Mouse (Mus musculus) MEL (cell line): ENCODE measurements around the gene Cfap57. TPM values are rescaled to one million over a fixed set of nuclear protein-coding genes. Genes with fewer than 3 reads are reported as not detected.

Source experiments
- DNase-seq: peaks from one replicate; pipeline ENCODE4 v3.0.0; 2011; ENCODE audit warnings: low read depth, low spot score
- H3K27ac ChIP-seq: 2 replicates; pipeline ENCODE4 v1.5.1; 2012; ENCODE audit warnings: low read depth, mild to moderate bottlenecking, control low read depth, low read length, moderate library complexity; ENCODE audit not compliant: control insufficient read depth
- H3K27me3 ChIP-seq, 2 experiments: fragments of 150-350 bp in 1 of 2; sonication (generic) in 1 of 2; 2 replicates each; pipeline ENCODE4 v1.6.1; 2012; ENCODE audit warnings: low read length in 2 of 2, mild to moderate bottlenecking in 2 of 2, improper control_type of control experiment in 1 of 2, moderate library complexity in 1 of 2; ENCODE audit not compliant: insufficient read depth in 2 of 2, control insufficient read depth in 1 of 2
- H3K36me3 ChIP-seq, 2 experiments: 2 replicates each; pipeline ENCODE4 v1.6.1; 2012 to 2014; ENCODE audit warnings: low read length in 2 of 2, improper control_type of control experiment in 1 of 2, inconsistent platforms in 1 of 2, mild to moderate bottlenecking in 1 of 2; ENCODE audit not compliant: insufficient read depth in 2 of 2, control insufficient read depth in 1 of 2
- H3K4me1 ChIP-seq, 2 experiments: fragments of 150-350 bp in 1 of 2; sonication (generic) in 1 of 2; 2 replicates each; pipeline ENCODE4 v1.6.1; 2012; ENCODE audit warnings: low read length in 2 of 2, improper control_type of control experiment in 1 of 2, mild to moderate bottlenecking in 1 of 2; ENCODE audit not compliant: insufficient read depth in 2 of 2, control insufficient read depth in 1 of 2
- H3K4me3 ChIP-seq, 2 experiments: fragments of 150-350 bp in 1 of 2; sonication (generic) in 1 of 2; 2 replicates each; pipeline ENCODE4 v1.5.1; 2012; ENCODE audit warnings: low read depth in 2 of 2, low read length in 2 of 2, mild to moderate bottlenecking in 2 of 2, moderate library complexity in 2 of 2, control low read depth in 1 of 2, improper control_type of control experiment in 1 of 2; ENCODE audit not compliant: control insufficient read depth in 1 of 2, insufficient read depth in 1 of 2
- H3K79me2 ChIP-seq: 2 replicates; pipeline ENCODE4 v1.6.1; 2012; ENCODE audit warnings: mild to moderate bottlenecking, low read length, moderate library complexity; ENCODE audit not compliant: control insufficient read depth, poor library complexity, insufficient read depth
- H3K9ac ChIP-seq: 2 replicates; pipeline ENCODE4 v1.6.1; 2012; ENCODE audit warnings: low read depth, mild to moderate bottlenecking, control low read depth, low read length, moderate library complexity; ENCODE audit not compliant: control insufficient read depth, poor library complexity, severe bottlenecking
- H3K9me3 ChIP-seq: fragments of 150-350 bp; sonication (generic); replicated peaks from 2 replicates; pipeline ENCODE4 v1.6.1; 2012; ENCODE audit warnings: mild to moderate bottlenecking, low read length, improper control_type of control experiment, moderate library complexity; ENCODE audit not compliant: insufficient read depth
- BHLHE40 ChIP-seq: IDR thresholded peaks from 2 replicates; pipeline ENCODE4 v1.6.1; 2012; ENCODE audit warnings: low read depth, mild to moderate bottlenecking, inconsistent platforms, low read length, improper control_type of control experiment, borderline replicate concordance
- CHD2 ChIP-seq: IDR thresholded peaks from 2 replicates; pipeline ENCODE4 v1.6.1; 2011; ENCODE audit warnings: low read length, improper control_type of control experiment
- CTCF ChIP-seq, 3 experiments: IDR thresholded peaks in 2 of 3; conservative IDR thresholded peaks in 1 of 3; 2 replicates each; pipeline ENCODE4 v1.5.1; 2011 to 2012; ENCODE audit warnings: low read length in 3 of 3, low read depth in 2 of 3, mild to moderate bottlenecking in 2 of 3, improper control_type of control experiment in 1 of 3, inconsistent platforms in 1 of 3, mixed read lengths in 1 of 3, moderate library complexity in 1 of 3; ENCODE audit not compliant: control insufficient read depth in 1 of 3, insufficient read depth in 1 of 3, poor library complexity in 1 of 3, severe bottlenecking in 1 of 3
- E2F4 ChIP-seq: IDR thresholded peaks from 2 replicates; pipeline ENCODE4 v1.6.1; 2011; ENCODE audit warnings: low read depth, low read length, improper control_type of control experiment, borderline replicate concordance
- EP300 ChIP-seq, 2 experiments: IDR thresholded peaks; 2 replicates each; pipeline ENCODE4 v1.6.1; 2011; ENCODE audit warnings: improper control_type of control experiment in 2 of 2, low read length in 2 of 2, low read depth in 1 of 2, mild to moderate bottlenecking in 1 of 2
- JUND ChIP-seq: IDR thresholded peaks from 2 replicates; pipeline ENCODE4 v1.6.1; 2011; ENCODE audit warnings: low read depth, mild to moderate bottlenecking, improper control_type of control experiment, low read length
- MAFK ChIP-seq: IDR thresholded peaks from 2 replicates; pipeline ENCODE4 v1.6.1; 2011; ENCODE audit warnings: low read depth, mild to moderate bottlenecking, low read length, improper control_type of control experiment, borderline replicate concordance
- MAX ChIP-seq: IDR thresholded peaks from 2 replicates; pipeline ENCODE4 v1.6.1; 2011; ENCODE audit warnings: low read length, improper control_type of control experiment
- MAZ ChIP-seq: IDR thresholded peaks from 2 replicates; pipeline ENCODE4 v1.6.1; 2012; ENCODE audit warnings: low read depth, mild to moderate bottlenecking, inconsistent platforms, low read length, improper control_type of control experiment
- MEF2A ChIP-seq: IDR thresholded peaks from 2 replicates; pipeline ENCODE4 v1.6.1; 2014; ENCODE audit warnings: low read depth, mild to moderate bottlenecking, inconsistent platforms, low read length, improper control_type of control experiment; ENCODE audit not compliant: poor library complexity, insufficient replicate concordance, severe bottlenecking; ENCODE audit errors: extremely low read depth
- MYC ChIP-seq: IDR thresholded peaks from 2 replicates; pipeline ENCODE4 v1.6.1; 2011; ENCODE audit warnings: low read depth, mild to moderate bottlenecking, low read length, improper control_type of control experiment, moderate library complexity
- NELFE ChIP-seq: IDR thresholded peaks from 2 replicates; pipeline ENCODE4 v1.6.1; 2011; ENCODE audit warnings: low read depth, low read length, improper control_type of control experiment
- NRF1 ChIP-seq: IDR thresholded peaks from 2 replicates; pipeline ENCODE4 v1.6.1; 2014; ENCODE audit warnings: low read depth, mild to moderate bottlenecking, inconsistent platforms, low read length, improper control_type of control experiment, moderate library complexity; ENCODE audit not compliant: poor library complexity, insufficient read depth, severe bottlenecking
- POLR2A ChIP-seq, 2 experiments: IDR thresholded peaks; 2 replicates each; pipeline ENCODE4 v1.6.1; 2011 to 2012; ENCODE audit warnings: low read length in 2 of 2, mild to moderate bottlenecking in 2 of 2, control low read depth in 1 of 2, improper control_type of control experiment in 1 of 2, low read depth in 1 of 2, moderate library complexity in 1 of 2; ENCODE audit not compliant: control insufficient read depth in 1 of 2, insufficient read depth in 1 of 2, poor library complexity in 1 of 2
- RAD21 ChIP-seq: IDR thresholded peaks from 2 replicates; pipeline ENCODE4 v1.6.1; 2011; ENCODE audit warnings: mild to moderate bottlenecking, low read depth, low read length, improper control_type of control experiment
- SIN3A ChIP-seq: IDR thresholded peaks from 2 replicates; pipeline ENCODE4 v1.6.1; 2012; ENCODE audit warnings: low read length, improper control_type of control experiment, inconsistent platforms
- SMC3 ChIP-seq: IDR thresholded peaks from 2 replicates; pipeline ENCODE4 v1.6.1; 2011; ENCODE audit warnings: low read depth, low read length, improper control_type of control experiment
- USF1 ChIP-seq: IDR thresholded peaks from 2 replicates; pipeline ENCODE4 v1.6.1; 2014; ENCODE audit warnings: low read depth, mild to moderate bottlenecking, inconsistent platforms, low read length, improper control_type of control experiment, moderate library complexity
- ZC3H11A ChIP-seq: IDR thresholded peaks from 2 replicates; pipeline ENCODE4 v1.6.1; 2012; ENCODE audit warnings: low read depth, mild to moderate bottlenecking, inconsistent platforms, low read length, improper control_type of control experiment
- polyA plus RNA-seq, 2 experiments: library from polyadenylated mRNA; stranded (reverse) in 1 of 2; unstranded in 1 of 2; fragments of >175 nt in 1 of 2; fragments of >200 nt in 1 of 2; gene quantifications; 2 replicates each; pipeline versions ENCODE4 v1.2.1 to v1.2.4; 2012; ENCODE audit warnings: low replicate concordance in 2 of 2, low read depth in 1 of 2; ENCODE audit not compliant: insufficient read length in 2 of 2, insufficient read depth in 1 of 2, missing spikeins in 1 of 2
- total RNA-seq: library from RNA; depleted of rRNA; stranded (reverse); fragments of 300-350 nt; gene quantifications from 2 replicates; pipeline ENCODE4 v1.2.3, GENCODE M21; 2012

The Cfap57 gene
- total and polyA plus RNA-seq, 3 experiments: not detected

GRCm38 (mm10) chr4:118658652-118659051, 38.1 kb upstream of the Cfap57 start, which contains the start of gene Olfr62:
TSS of gene Olfr62 (plus strand) at chr4:118658952.
- Histone ChIP-seq H3K4me1 (no peaks in the 10 kb centered on the region), H3K27me3 (no peaks in the 10 kb centered on the region; a peak in 1 of 4 replicates)
- TF ChIP-seq MAFK: no peak

GRCm38 (mm10) chr4:118645234-118645633, 24.7 kb upstream of the Cfap57 start:
- H3K4me3 ChIP-seq: no peak overlapping the region
- no peak overlapping the region for H3K27ac ChIP-seq
- no peaks in the 10 kb centered on the region for H3K4me1 ChIP-seq
- peak; percentile 68 for DNase-seq
- H3K79me2 ChIP-seq: no peaks in the 10 kb centered on the region
- TF ChIP-seq SMC3: peak; percentile 42
- TF ChIP-seq CTCF (IDR thresholded peaks at IDR 0.05 in 2 of 3, conservative IDR thresholded peaks at IDR 0.05 in 1 of 3; ENCODE audit: control insufficient read depth in 1 of 3, insufficient read depth in 1 of 3, low read depth in 2 of 3, low read length in 3 of 3, poor library complexity in 1 of 3, severe bottlenecking in 1 of 3): peak; percentile 39 to 59 (median 49)
- no peak for TF ChIP-seq NRF1
- TF ChIP-seq ZC3H11A: peak; percentile 16
- TF ChIP-seq RAD21: peak; percentile 18
- H3K36me3 ChIP-seq: no peaks in the 10 kb centered on the region
- no peaks in the 10 kb centered on the region for H3K9me3 ChIP-seq
- H3K9ac ChIP-seq: no peak overlapping the region
- peaks cover 0 to 2% of the 10 kb centered on the region in 2 experiments; a peak in 1 of 4 replicates for H3K27me3 ChIP-seq

More at GRCm38 (mm10) chr4:118658652-118659051, 38.1 kb upstream of the Cfap57 start, which contains the start of gene Olfr62:
- Histone ChIP-seq H3K4me3 (no peak within 1 kb of the TSS), H3K36me3 (no peaks in the 10 kb centered on the region), H3K9me3 (no peaks in the 10 kb centered on the region), H3K79me2 (no peaks in the 10 kb centered on the region), H3K9ac (no peak within 1 kb of the TSS), H3K27ac (no peak within 1 kb of the TSS)
- no peak for DNase-seq

GRCm38 (mm10) chr4:118642346-118643190, 22.0 kb upstream of the Cfap57 start:
- Histone ChIP-seq H3K36me3 (no peaks in the 10 kb centered on the region), H3K9ac (no peak overlapping the region), H3K27ac (no peak overlapping the region), H3K79me2 (no peaks in the 10 kb centered on the region), H3K9me3 (no peaks in the 10 kb centered on the region), H3K27me3 (no peaks in the 10 kb centered on the region; a peak in 1 of 4 replicates), H3K4me3 (no peak overlapping the region), H3K4me1 (no peaks in the 10 kb centered on the region)
- DNase-seq: no peak
- TF ChIP-seq NELFE (no peak), SIN3A (no peak), JUND (no peak), RAD21 (no peak), CHD2 (no peak), POLR2A (IDR thresholded peaks at IDR 0.05; ENCODE audit: control insufficient read depth in 1 of 2, insufficient read depth in 1 of 2, low read depth in 1 of 2, low read length in 2 of 2, poor library complexity in 1 of 2) (no peak), MEF2A (no peak), MAX (no peak), MYC (no peak), USF1 (no peak), SMC3 (no peak), EP300 (IDR thresholded peaks at IDR 0.05; ENCODE audit: low read depth in 1 of 2, low read length in 2 of 2) (no peak), BHLHE40 (no peak), MAZ (no peak), E2F4 (no peak)
